Mouse (Mus musculus) gastrocnemius, adult 2 months (tissue): ENCODE measurements around the gene Prm1. TPM values are rescaled to one million over a fixed set of nuclear protein-coding genes. Genes with fewer than 3 reads are reported as not detected.

Source experiments
- DNase-seq: peaks from one replicate; pipeline ENCODE4 v3.0.0; 2022
- H3K27ac ChIP-seq: fragments of 200-600 bp; 2 replicates; pipeline ENCODE4 v1.8.1; 2022; ENCODE audit warnings: mild to moderate bottlenecking
- H3K4me3 ChIP-seq: fragments of 200-600 bp; 2 replicates; pipeline ENCODE4 v1.8.1; 2022; ENCODE audit warnings: mild to moderate bottlenecking, moderate library complexity
- CTCF ChIP-seq: fragments of 200-600 bp; IDR thresholded peaks from 2 replicates; pipeline ENCODE4 v1.8.1; 2022; ENCODE audit warnings: antibody characterized with exemption, mild to moderate bottlenecking, moderate library complexity
- intact Hi-C: fragments of 180-260 bp; cut with DNase I; formaldehyde crosslinking; loops from one replicate; pipeline ENCODE4 v1.15.1; 2025
- total RNA-seq, 2 experiments: library from RNA; stranded (reverse); gene quantifications; 2 replicates each; pipeline ENCODE4 v1.2.3; 2021

Gene Prm1
- total RNA-seq, 2 experiments from 2014 or later, result not detected

- no peak for DNase-seq
- Histone ChIP-seq H3K27ac (no peak overlapping the region), H3K4me3 (no peak overlapping the region)
- no peak for TF ChIP-seq CTCF
- intact Hi-C loops, result no loop called here
Measured at GRCm38 (mm10) chr16:10771769-10772510, 33.7 kb downstream of the Prm1 start.

- TF ChIP-seq CTCF, result no peak
- intact Hi-C loops, result no loop called here
- Histone ChIP-seq H3K27ac (no peak overlapping the region), H3K4me3 (no peak overlapping the region)
- DNase-seq, result no peak
Measured at GRCm38 (mm10) chr16:10770531-10771325, 34.9 kb downstream of the Prm1 start.

GRCm38 (mm10) chr16:10769661-10770060 lies 36.0 kb downstream of the Prm1 start:
- no peak for DNase-seq
- H3K27ac ChIP-seq, result no peak overlapping the region
- intact Hi-C loops, result loop anchor here (5.0 kb wide), 3 partner anchors 102 to 202 kb away; no protein-coding TSS in a partner anchor

GRCm38 (mm10) chr16:10768821-10769220 lies 36.8 kb downstream of the Prm1 start:
- no peak for DNase-seq
- TF ChIP-seq CTCF, result no peak
- H3K4me3 ChIP-seq, result no peak overlapping the region
- intact Hi-C loops, result loop anchor here (5.0 kb wide), 3 partner anchors 102 to 202 kb away; no protein-coding TSS in a partner anchor
- no peak overlapping the region for H3K27ac ChIP-seq

More at GRCm38 (mm10) chr16:10769661-10770060, 36.0 kb downstream of the Prm1 start:
- H3K4me3 ChIP-seq, result no peak overlapping the region
- no peak for TF ChIP-seq CTCF

- Histone ChIP-seq H3K4me3 (no peak overlapping the region), H3K27ac (no peak overlapping the region)
- intact Hi-C loops, result loop anchor here (5.0 kb wide), 3 partner anchors 100 to 200 kb away; no protein-coding TSS in a partner anchor
- DNase-seq, result peak; percentile 61
- TF ChIP-seq CTCF, result peak; percentile 89
Measured at GRCm38 (mm10) chr16:10767158-10767557, 38.5 kb downstream of the Prm1 start.

- no peak for TF ChIP-seq CTCF
- H3K4me3 ChIP-seq, result no peak overlapping the region
- no peak for DNase-seq
- H3K27ac ChIP-seq, result no peak overlapping the region
- intact Hi-C loops, result no loop called here
Measured at GRCm38 (mm10) chr16:10764323-10764722, 41.3 kb downstream of the Prm1 start.

GRCm38 (mm10) chr16:10763540-10764264 lies 41.9 kb downstream of the Prm1 start:
- intact Hi-C loops, result no loop called here
- Histone ChIP-seq H3K4me3 (no peak overlapping the region), H3K27ac (no peak overlapping the region)
- TF ChIP-seq CTCF, result no peak
- DNase-seq, result no peak

GRCm38 (mm10) chr16:10762569-10763180 lies 43.0 kb downstream of the Prm1 start:
- no peak for TF ChIP-seq CTCF
- intact Hi-C loops, result no loop called here
- H3K27ac ChIP-seq, result no peak overlapping the region

GRCm38 (mm10) chr16:10761182-10761581 lies 44.5 kb downstream of the Prm1 start:
- intact Hi-C loops, result no loop called here
- DNase-seq, result peak; percentile 56
- TF ChIP-seq CTCF, result no peak
- no peak overlapping the region for H3K4me3 ChIP-seq
- no peak overlapping the region for H3K27ac ChIP-seq

More at GRCm38 (mm10) chr16:10762569-10763180, 43.0 kb downstream of the Prm1 start:
- DNase-seq, result no peak
- H3K4me3 ChIP-seq, result no peak overlapping the region

- no peak for TF ChIP-seq CTCF
- DNase-seq, result no peak
- no peak overlapping the region for H3K4me3 ChIP-seq
- H3K27ac ChIP-seq, result no peak overlapping the region
- intact Hi-C loops, result no loop called here
Measured at GRCm38 (mm10) chr16:10756168-10756567, 49.5 kb downstream of the Prm1 start.

GRCm38 (mm10) chr16:10754521-10755296 lies 50.9 kb downstream of the Prm1 start:
- DNase-seq, result no peak
- Histone ChIP-seq H3K4me3 (no peak overlapping the region), H3K27ac (no peak overlapping the region)
- intact Hi-C loops, result no loop called here
- TF ChIP-seq CTCF, result no peak

- DNase-seq, result no peak
- H3K4me3 ChIP-seq, result no peak overlapping the region
- intact Hi-C loops, result no loop called here
- no peak for TF ChIP-seq CTCF
- no peak overlapping the region for H3K27ac ChIP-seq
Measured at GRCm38 (mm10) chr16:10749824-10750223, 55.8 kb downstream of the Prm1 start.
